16 mouse cellular contexts compared by ENCODE assay signal in genomic region chr8:70750128-70750680, GRCm38 (mm10). TPM values are rescaled to one million over a fixed set of nuclear protein-coding genes. Genes with fewer than 3 reads are reported as not detected.
A peak's percentile ranks its signal among the peaks of the same experiment; 100 is the strongest.
DNase-seq lines count a peak whose midpoint lies in the region; ATAC-seq and TF ChIP-seq lines count a peak whose summit lies in the region.
"Had no signal": no experiment of that assay in that cellular context is flagged by ENCODE, and none has a peak within 500 bp of the region (broad histone marks: within the 10 kb centered on the region; RNA-seq: fewer than 3 reads in every experiment).

No protein-coding gene starts in this region.

- TF ChIP-seq CTCF in stomach, postnatal 0 days (IDR thresholded peaks at IDR 0.05; ENCODE audit: low read depth): no peak

- 78% methylated on average over 13 of the region's 13 CpGs for WGBS in stomach, postnatal 0 days

- no peaks in the 10 kb centered on the region for H3K27me3 ChIP-seq in stomach, postnatal 0 days (ENCODE audit: control insufficient read depth, insufficient read depth, low read length)

- TF ChIP-seq EP300 in stomach, postnatal 0 days (optimal IDR thresholded peaks at IDR 0.05): no peak

- intact Hi-C loops in left cerebral cortex, postnatal 4 days (cut with DNase I): no loop called here

- DNase-seq in heart, adult 11 months: peak; percentile 97
- DNase-seq in heart, adult 8-10 months (ENCODE audit: low spot score): no peak
- peak; percentile 15 to 39 for DNase-seq in left cerebral cortex, adult 9 months (ENCODE audit: low spot score in 2 of 2)
- DNase-seq in left cerebral cortex, postnatal 4 days: no peak
- peak; percentile 4 for DNase-seq in thymus, postnatal 4 days
- no peak for DNase-seq in thymus, postnatal 36 days
- DNase-seq in stomach, postnatal 0 days (ENCODE audit: low spot score): peak; percentile 11
- DNase-seq: adrenal gland, postnatal 25 days; liver, embryonic 13.5 days; thymus, adult 2 months had no signal

- H3K9ac ChIP-seq in stomach, postnatal 0 days (ENCODE audit: low read length): no peak overlapping the region
- H3K9ac ChIP-seq: liver, embryonic 13.5 days had no signal

- H3K27ac ChIP-seq in stomach, postnatal 0 days (replicated peaks): no peak overlapping the region
- H3K27ac ChIP-seq: limb, embryonic 10.5 days; liver, embryonic 13.5 days had no signal

- no peak for ATAC-seq in stomach, postnatal 0 days (ENCODE audit: low FRiP score, low TSS enrichment)
- ATAC-seq: forebrain, embryonic 16.5 days had no signal

- no peaks in the 10 kb centered on the region for H3K9me3 ChIP-seq in stomach, postnatal 0 days (ENCODE audit: control insufficient read depth, low read length)
- H3K9me3 ChIP-seq: limb, embryonic 10.5 days; liver, embryonic 13.5 days had no signal

- no peak overlapping the region for H3K4me3 ChIP-seq in stomach, postnatal 0 days (ENCODE audit: low read depth, low read length)
- H3K4me3 ChIP-seq: limb, embryonic 10.5 days; liver, embryonic 13.5 days had no signal

- H3K36me3 ChIP-seq in stomach, postnatal 0 days (ENCODE audit: control insufficient read depth, insufficient read depth, low read length): no peaks in the 10 kb centered on the region
- H3K36me3 ChIP-seq: limb, embryonic 10.5 days; liver, embryonic 13.5 days had no signal

- H3K4me2 ChIP-seq in stomach, postnatal 0 days (replicated peaks; ENCODE audit: low read depth): no peak overlapping the region
- H3K4me2 ChIP-seq: liver, embryonic 13.5 days had no signal

- peaks cover 2% of the 10 kb centered on the region; the same call in 1 of the 2 replicates for H3K4me1 ChIP-seq in stomach, postnatal 0 days (replicated peaks; ENCODE audit: control insufficient read depth, insufficient read depth)

RNA-seq across cellular contexts. Expression of gene Rab3a, which starts 4.3 kb away (rescaled TPM):
- total RNA-seq in heart, adult 8-10 months (2022): 10 to 100 TPM; 46.3 to 60.7 (median 50.6) TPM
- 100 to 1,000 TPM; 414 to 476 TPM for total RNA-seq in left cerebral cortex, postnatal 4 days (2021)
- 18.9 and 19.0 TPM in 2 replicates for polyA plus RNA-seq in stomach, postnatal 0 days (2015; fragmentation: Nextera tagmentation; extraction: Ambion mirVana)

RNA-seq across cellular contexts. Expression of gene Mpv17l2, which starts 10.5 kb away (rescaled TPM):
- total RNA-seq in heart, adult 8-10 months (2022): 10 to 100 TPM; 23.2 to 32.5 (median 27.7) TPM
- 10 to 100 TPM; 31.7 to 32.6 TPM for total RNA-seq in left cerebral cortex, postnatal 4 days (2021)
- polyA plus RNA-seq in stomach, postnatal 0 days (2015; fragmentation: Nextera tagmentation; extraction: Ambion mirVana): 77.3 and 80.1 TPM in 2 replicates

RNA-seq across cellular contexts. Expression of gene Pik3r2, which starts 26.3 kb away (rescaled TPM):
- total RNA-seq in heart, adult 8-10 months (2022): 10 to 100 TPM; 19.3 to 24.1 (median 22.2) TPM
- 100 to 1,000 TPM; 187 to 198 TPM for total RNA-seq in left cerebral cortex, postnatal 4 days (2021)
- 36.8 and 39.0 TPM in 2 replicates for polyA plus RNA-seq in stomach, postnatal 0 days (2015; fragmentation: Nextera tagmentation; extraction: Ambion mirVana)

RNA-seq across cellular contexts. Expression of gene Pde4c, which starts 26.7 kb away (rescaled TPM):
- total RNA-seq in heart, adult 8-10 months (2022): 1 to 10 TPM; 1.8 to 3.7 (median 2.4) TPM
- total RNA-seq in left cerebral cortex, postnatal 4 days (2021): under 1 TPM; 0.56 to 0.66 TPM
- 0.27 and 0.35 TPM in 2 replicates for polyA plus RNA-seq in stomach, postnatal 0 days (2015; fragmentation: Nextera tagmentation; extraction: Ambion mirVana)

RNA-seq across cellular contexts. Expression of gene Gm3336, which starts 31.9 kb away (rescaled TPM):
- not detected for total RNA-seq in heart, adult 8-10 months (2022)
- total RNA-seq in left cerebral cortex, postnatal 4 days (2021): not detected
- polyA plus RNA-seq in stomach, postnatal 0 days (2015; fragmentation: Nextera tagmentation; extraction: Ambion mirVana): 29.7 and 32.2 TPM in 2 replicates
- total RNA-seq: adrenal gland, postnatal 25 days; hematopoietic stem cell, adult 5-6 weeks; megakaryocyte-erythroid progenitor cell, adult 5-6 weeks; monocyte, adult 5-6 weeks had no signal
- polyA plus RNA-seq: forebrain, embryonic 16.5 days; limb, embryonic 10.5 days; liver, embryonic 13.5 days; neural tube, embryonic 14.5 days had no signal

Comparison
In these comparisons a context has a peak if more than half of its experiments do, and no peak if none do; other contexts are left out.
1. DNase-seq: peak in heart, adult 11 months (single experiment), left cerebral cortex, adult 9 months (2 of 2), thymus, postnatal 4 days (single experiment) and stomach, postnatal 0 days (single experiment); none in heart, adult 8-10 months (single experiment), left cerebral cortex, postnatal 4 days (single experiment) and thymus, postnatal 36 days (0 of 2).
2. RNA of gene Rab3a, which starts 4.3 kb away (total RNA-seq): 414 to 476 TPM in left cerebral cortex, postnatal 4 days; 46.3 to 60.7 TPM in heart, adult 8-10 months; every median in the first group is over 4 times any median in the second.
3. RNA of gene Pik3r2, which starts 26.3 kb away (total RNA-seq): 187 to 198 TPM in left cerebral cortex, postnatal 4 days; 19.3 to 24.1 TPM in heart, adult 8-10 months; every median in the first group is over 4 times any median in the second.